Mouse (Mus musculus) E14TG2a.4 (cell line): ENCODE measurements at regions not wholly inside any gene's neighbourhood (a gene's known extent, or its start where the extent isn't known, plus 50 kb on each side); places are given as distances from the start of the nearest gene placed in this dataset.
"Not testable (repeated sequence)": the region's sequence is repeated elsewhere in the genome, so short reads cannot be mapped to it uniquely, and the experiment has no call there.

Experiments used
- H3K27me3 ChIP-seq: 2 replicates; pipeline ENCODE4 v1.6.1; 2014; ENCODE audit warnings: low read length, control low read depth; ENCODE audit not compliant: insufficient read depth
- H3K36me3 ChIP-seq: 2 replicates; pipeline ENCODE4 v1.6.1; 2014; ENCODE audit warnings: low read length, control low read depth; ENCODE audit not compliant: insufficient read depth
- H3K4me1 ChIP-seq: replicated peaks from 2 replicates; pipeline ENCODE4 v1.6.1; 2014; ENCODE audit warnings: low read depth, low read length, control low read depth
- H3K4me3 ChIP-seq: replicated peaks from 2 replicates; pipeline ENCODE4 v1.5.1; 2014; ENCODE audit warnings: mild to moderate bottlenecking, low read length
- H3K9me3 ChIP-seq: 2 replicates; pipeline ENCODE4 v1.6.1; 2014; ENCODE audit warnings: low read length, control low read depth
- CTCF ChIP-seq: conservative IDR thresholded peaks from 2 replicates; pipeline ENCODE4 v1.5.1; 2014; ENCODE audit warnings: low read length
- NANOG ChIP-seq: IDR thresholded peaks from 2 replicates; pipeline ENCODE4 v1.6.1; 2014; ENCODE audit warnings: borderline replicate concordance, low read length, mixed read lengths
- POU5F1 ChIP-seq: IDR thresholded peaks from 2 replicates; pipeline ENCODE4 v1.6.1; 2014; ENCODE audit warnings: low read length, borderline replicate concordance

GRCm38 (mm10) chr13:5367058-5367797, 494.1 kb upstream of the Klf6 start:
- H3K4me1 ChIP-seq, result no peaks in the 10 kb centered on the region

GRCm38 (mm10) chr13:5370007-5370406, 491.3 kb upstream of the Klf6 start:
- Histone ChIP-seq H3K36me3 (no peaks in the 10 kb centered on the region), H3K4me1 (no peaks in the 10 kb centered on the region), H3K4me3 (no peak overlapping the region), H3K9me3 (no peaks in the 10 kb centered on the region), H3K27me3 (no peaks in the 10 kb centered on the region)
- no peak for TF ChIP-seq NANOG
- no peak for TF ChIP-seq CTCF

More at GRCm38 (mm10) chr13:5367058-5367797, 494.1 kb upstream of the Klf6 start:
- Histone ChIP-seq H3K27me3 (no peaks in the 10 kb centered on the region), H3K9me3 (no peaks in the 10 kb centered on the region), H3K36me3 (no peaks in the 10 kb centered on the region), H3K4me3 (no peak overlapping the region)
- no peak for TF ChIP-seq POU5F1
- no peak for TF ChIP-seq NANOG
- TF ChIP-seq CTCF, result no peak

- H3K4me3 ChIP-seq, result no peak overlapping the region
- H3K36me3 ChIP-seq, result no peaks in the 10 kb centered on the region
- no peaks in the 10 kb centered on the region for H3K9me3 ChIP-seq
- H3K27me3 ChIP-seq, result no peaks in the 10 kb centered on the region
- TF ChIP-seq NANOG (no peak), POU5F1 (no peak), CTCF (no peak)
- H3K4me1 ChIP-seq, result no peaks in the 10 kb centered on the region
These were observed 488.1 kb upstream of the Klf6 start for GRCm38 (mm10) chr13:5373191-5373590.

GRCm38 (mm10) chr13:5408226-5408804, 453.0 kb upstream of the Klf6 start:
- Histone ChIP-seq H3K4me3 (no peak overlapping the region), H3K4me1 (peaks cover 17% of the 10 kb centered on the region)
- TF ChIP-seq NANOG, result no peak
- TF ChIP-seq POU5F1, result no peak
- no peak for TF ChIP-seq CTCF

GRCm38 (mm10) chr13:5412052-5412451, 449.2 kb upstream of the Klf6 start:
- H3K4me3 ChIP-seq, result no peak overlapping the region
- no peaks in the 10 kb centered on the region for H3K36me3 ChIP-seq
- no peak for TF ChIP-seq CTCF
- TF ChIP-seq NANOG, result no peak
- no peak for TF ChIP-seq POU5F1
- peaks cover 17% of the 10 kb centered on the region for H3K4me1 ChIP-seq
- H3K27me3 ChIP-seq, result no peaks in the 10 kb centered on the region
- no peaks in the 10 kb centered on the region for H3K9me3 ChIP-seq

More at GRCm38 (mm10) chr13:5408226-5408804, 453.0 kb upstream of the Klf6 start:
- Histone ChIP-seq H3K9me3 (no peaks in the 10 kb centered on the region), H3K36me3 (no peaks in the 10 kb centered on the region), H3K27me3 (no peaks in the 10 kb centered on the region)

- H3K9me3 ChIP-seq, H3K27me3 ChIP-seq, H3K36me3 ChIP-seq, H3K4me3 ChIP-seq: not testable (repeated sequence)
- H3K4me1 ChIP-seq, result peaks cover 16% of the 10 kb centered on the region
These were observed 448.3 kb upstream of the Klf6 start for GRCm38 (mm10) chr13:5413009-5413408.

GRCm38 (mm10) chr13:5424110-5424509, 437.2 kb upstream of the Klf6 start:
- Histone ChIP-seq H3K36me3 (no peaks in the 10 kb centered on the region), H3K9me3 (no peaks in the 10 kb centered on the region), H3K4me3 (no peak overlapping the region), H3K4me1 (no peaks in the 10 kb centered on the region), H3K27me3 (no peaks in the 10 kb centered on the region)
- no peak for TF ChIP-seq CTCF
- TF ChIP-seq NANOG, result no peak
- no peak for TF ChIP-seq POU5F1

GRCm38 (mm10) chr13:5425491-5426232, 435.6 kb upstream of the Klf6 start:
- no peaks in the 10 kb centered on the region for H3K9me3 ChIP-seq
- TF ChIP-seq POU5F1 (no peak), NANOG (no peak), CTCF (no peak)
- no peak overlapping the region for H3K4me3 ChIP-seq
- no peaks in the 10 kb centered on the region for H3K36me3 ChIP-seq
- no peaks in the 10 kb centered on the region for H3K4me1 ChIP-seq
- H3K27me3 ChIP-seq, result no peaks in the 10 kb centered on the region

- H3K4me3 ChIP-seq, result no peak overlapping the region
- H3K9me3 ChIP-seq, result no peaks in the 10 kb centered on the region
- no peaks in the 10 kb centered on the region for H3K27me3 ChIP-seq
- H3K36me3 ChIP-seq, result no peaks in the 10 kb centered on the region
- H3K4me1 ChIP-seq, result no peaks in the 10 kb centered on the region
- TF ChIP-seq CTCF (no peak), POU5F1 (no peak), NANOG (no peak)
These were observed 427.6 kb upstream of the Klf6 start for GRCm38 (mm10) chr13:5433652-5434051.
